Mouse (Mus musculus) forebrain, embryonic 16.5 days (tissue): ENCODE measurements around the gene Atad1. TPM values are rescaled to one million over a fixed set of nuclear protein-coding genes. Genes with fewer than 3 reads are reported as not detected.

Experiments
- ATAC-seq: fragments of 200-750 bp; cut with Nextera tagmentation; 2 replicates; pipeline ENCODE4 v1.8.0; 2017; ENCODE audit warnings: mild to moderate bottlenecking, moderate library complexity
- H3K27ac ChIP-seq: fragments of 300-500 bp; sonication (generic); 2 replicates; pipeline ENCODE4 v1.5.1; 2014; ENCODE audit warnings: low read length, control low read depth
- H3K27me3 ChIP-seq: fragments of 300-500 bp; sonication (generic); replicated peaks from 2 replicates; pipeline ENCODE4 v1.6.1; 2014; ENCODE audit warnings: low read length; ENCODE audit not compliant: control insufficient read depth, insufficient read depth
- H3K36me3 ChIP-seq: fragments of 300-500 bp; sonication (generic); 2 replicates; pipeline ENCODE4 v1.6.1; 2014; ENCODE audit not compliant: control insufficient read depth, insufficient read depth
- H3K4me1 ChIP-seq: fragments of 300-500 bp; sonication (generic); replicated peaks from 2 replicates; pipeline ENCODE4 v1.6.1; 2014; ENCODE audit warnings: low read length; ENCODE audit not compliant: control insufficient read depth, insufficient read depth
- H3K4me2 ChIP-seq: fragments of 300-500 bp; sonication (generic); 2 replicates; pipeline ENCODE4 v1.6.1; 2014; ENCODE audit warnings: mild to moderate bottlenecking, low read length, control low read depth
- H3K4me3 ChIP-seq: fragments of 300-500 bp; sonication (generic); replicated peaks from 2 replicates; pipeline ENCODE4 v1.5.1; 2014; ENCODE audit warnings: mild to moderate bottlenecking, low read length, control low read depth
- H3K9ac ChIP-seq: fragments of 300-500 bp; sonication (generic); replicated peaks from 2 replicates; pipeline ENCODE4 v1.6.1; 2014; ENCODE audit warnings: low read depth, low read length, control low read depth
- H3K9me3 ChIP-seq: fragments of 300-500 bp; sonication (generic); 2 replicates; pipeline ENCODE4 v1.6.1; 2016; ENCODE audit warnings: low read length; ENCODE audit not compliant: control insufficient read depth
- WGBS: fragments of 180-500 bp; shearing (Covaris S2); extraction: QIAGEN DNeasy Blood & Tissue Kit; methylation state at CpG from one replicate; pipeline ENCODE4 v1.1.7; 2014; 5-methylcytosine and 5-hydroxymethylcytosine counted together
- polyA plus RNA-seq: library from polyadenylated mRNA; unstranded; fragments of >200 nt; fragmentation: Nextera tagmentation; extraction: Ambion mirVana; gene quantifications from 2 replicates; pipeline ENCODE4 v1.2.1, GENCODE M21; 2015

Atad1 gene
- polyA plus RNA-seq, 1 experiment from 2014 or later: 123 TPM

DNA sequence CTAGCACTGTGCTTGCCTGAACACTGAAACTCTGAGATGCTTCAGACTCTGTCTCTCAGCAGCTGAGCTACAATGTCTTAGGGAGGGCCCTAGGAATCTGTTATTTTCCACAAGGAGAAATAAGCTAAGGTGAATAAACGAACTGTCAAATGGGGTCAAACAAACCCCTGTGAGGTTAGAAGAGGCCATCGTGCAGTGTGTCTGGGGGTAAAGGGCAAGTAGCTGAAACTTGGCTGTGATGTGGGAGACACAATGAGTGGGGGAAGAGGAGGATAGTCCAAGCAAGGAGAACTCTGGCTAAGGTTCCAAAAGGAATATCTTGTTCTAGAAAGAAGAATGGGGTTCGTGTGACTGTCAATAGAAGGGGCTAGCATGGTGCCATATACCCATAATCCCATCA is 117.4 kb downstream of the Atad1 start:
- Histone ChIP-seq H3K27me3 (no peaks in the 10 kb centered on the region), H3K36me3 (no peaks in the 10 kb centered on the region), H3K9ac (no peak overlapping the region), H3K27ac (no peak overlapping the region), H3K9me3 (no peaks in the 10 kb centered on the region), H3K4me1 (no peaks in the 10 kb centered on the region), H3K4me2 (no peak overlapping the region), H3K4me3 (no peak overlapping the region)
- WGBS: 76% methylated on average over 3 of the region's 3 CpGs
- ATAC-seq: no peak

Other genes with a start within 250 kb of the Atad1 start
- gene Papss2, start 144.0 kb downstream of the Atad1 start, polyA plus RNA-seq: 0.51 and 1.4 TPM in 2 replicates
- gene Pten, start 17.7 kb upstream of the Atad1 start, polyA plus RNA-seq: 11.5 and 13.4 TPM in 2 replicates